Mouse (Mus musculus): ENCODE measurements at regions not wholly inside any gene's neighbourhood (a gene's known extent, or its start where the extent isn't known, plus 50 kb on each side); places are given as distances from the start of the nearest gene placed in this dataset.

- H3K9me3 ChIP-seq (ENCODE audit: control insufficient read depth, low read length) = no peaks in the 10 kb centered on the region
- no peak for ATAC-seq (ENCODE audit: low FRiP score)
- no peaks in the 10 kb centered on the region for H3K27me3 ChIP-seq (ENCODE audit: control insufficient read depth, insufficient read depth, low read length)
- H3K9ac ChIP-seq (ENCODE audit: low read depth, low read length) = no peak overlapping the region
- 74% methylated on average over 7 of the region's 7 CpGs for whole genome bisulfite sequencing
- no peak overlapping the region for H3K4me2 ChIP-seq (replicated peaks; ENCODE audit: low read depth, low read length)
- DNase-seq (ENCODE audit: low spot score) = no peak
- no peak overlapping the region for H3K27ac ChIP-seq (ENCODE audit: low read depth, low read length)
- no peaks in the 10 kb centered on the region for H3K4me1 ChIP-seq (replicated peaks; ENCODE audit: control insufficient read depth, insufficient read depth, low read length)
- no peaks in the 10 kb centered on the region for H3K36me3 ChIP-seq (ENCODE audit: control insufficient read depth, insufficient read depth, low read length)
- no peak overlapping the region for H3K4me3 ChIP-seq (ENCODE audit: low read depth, low read length)
Measured at GRCm38 (mm10) chr15:58718282-58718681, 170.8 kb upstream of the Gm49356 start.

DNA sequence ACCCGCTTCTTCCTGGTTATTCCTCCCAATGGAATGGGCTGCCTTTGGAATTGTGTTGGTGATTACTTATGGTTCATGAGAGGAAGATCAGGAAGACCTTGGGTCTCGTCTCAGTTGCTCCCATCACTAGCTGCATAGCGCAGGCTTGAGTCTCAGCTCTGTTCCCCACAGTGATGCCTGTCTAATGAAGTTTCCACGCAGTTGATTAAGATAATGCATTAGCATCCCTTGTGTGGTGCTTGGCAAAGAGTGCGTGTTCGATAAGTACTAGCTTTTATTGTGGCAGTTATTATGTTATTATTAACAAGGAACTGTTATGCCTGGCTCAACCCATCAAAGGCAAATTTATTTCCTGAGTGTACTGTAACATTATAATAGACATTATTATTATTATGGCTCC is 169.7 kb upstream of the Gm49356 start:
- no peak overlapping the region for H3K4me2 ChIP-seq (replicated peaks; ENCODE audit: low read depth, low read length)
- DNase-seq (ENCODE audit: low spot score) (no peak), ATAC-seq (ENCODE audit: low FRiP score) (no peak)
- H3K9me3 ChIP-seq (ENCODE audit: control insufficient read depth, low read length) = no peaks in the 10 kb centered on the region
- H3K9ac ChIP-seq (ENCODE audit: low read depth, low read length) = no peak overlapping the region
- H3K27ac ChIP-seq (ENCODE audit: low read depth, low read length) = no peak overlapping the region
- WGBS = 85% methylated on average over 6 of the region's 6 CpGs
- no peaks in the 10 kb centered on the region for H3K4me1 ChIP-seq (replicated peaks; ENCODE audit: control insufficient read depth, insufficient read depth, low read length)
- H3K36me3 ChIP-seq (ENCODE audit: control insufficient read depth, insufficient read depth, low read length) = no peaks in the 10 kb centered on the region
- H3K4me3 ChIP-seq (ENCODE audit: low read depth, low read length) = no peak overlapping the region
- no peaks in the 10 kb centered on the region for H3K27me3 ChIP-seq (ENCODE audit: control insufficient read depth, insufficient read depth, low read length)

GRCm38 (mm10) chr15:58727041-58727440 is 162.1 kb upstream of the Gm49356 start:
- 86% methylated on average over 4 of the region's 4 CpGs for WGBS
- H3K27ac ChIP-seq (ENCODE audit: low read depth, low read length) = no peak overlapping the region
- no peak overlapping the region for H3K9ac ChIP-seq (ENCODE audit: low read depth, low read length)
- H3K4me1 ChIP-seq (replicated peaks; ENCODE audit: control insufficient read depth, insufficient read depth, low read length) = no peaks in the 10 kb centered on the region
- H3K4me3 ChIP-seq (ENCODE audit: low read depth, low read length) = no peak overlapping the region
- no peak for DNase-seq (ENCODE audit: low spot score)
- no peak for ATAC-seq (ENCODE audit: low FRiP score)
- H3K9me3 ChIP-seq (ENCODE audit: control insufficient read depth, low read length) = no peaks in the 10 kb centered on the region
- H3K27me3 ChIP-seq (ENCODE audit: control insufficient read depth, insufficient read depth, low read length) = no peaks in the 10 kb centered on the region
- H3K4me2 ChIP-seq (replicated peaks; ENCODE audit: low read depth, low read length) = no peak overlapping the region
- H3K36me3 ChIP-seq (ENCODE audit: control insufficient read depth, insufficient read depth, low read length) = no peaks in the 10 kb centered on the region

GRCm38 (mm10) chr15:58728264-58728663 is 160.8 kb upstream of the Gm49356 start:
- Histone ChIP-seq H3K27me3 (ENCODE audit: control insufficient read depth, insufficient read depth, low read length) (no peaks in the 10 kb centered on the region), H3K4me3 (ENCODE audit: low read depth, low read length) (no peak overlapping the region), H3K4me2 (replicated peaks; ENCODE audit: low read depth, low read length) (no peak overlapping the region), H3K4me1 (replicated peaks; ENCODE audit: control insufficient read depth, insufficient read depth, low read length) (no peaks in the 10 kb centered on the region), H3K27ac (ENCODE audit: low read depth, low read length) (no peak overlapping the region), H3K36me3 (ENCODE audit: control insufficient read depth, insufficient read depth, low read length) (no peaks in the 10 kb centered on the region), H3K9me3 (ENCODE audit: control insufficient read depth, low read length) (no peaks in the 10 kb centered on the region), H3K9ac (ENCODE audit: low read depth, low read length) (no peak overlapping the region)
- no peak for DNase-seq (ENCODE audit: low spot score)
- 85% methylated on average over 2 of the region's 2 CpGs for WGBS
- ATAC-seq (ENCODE audit: low FRiP score) = no peak

DNA sequence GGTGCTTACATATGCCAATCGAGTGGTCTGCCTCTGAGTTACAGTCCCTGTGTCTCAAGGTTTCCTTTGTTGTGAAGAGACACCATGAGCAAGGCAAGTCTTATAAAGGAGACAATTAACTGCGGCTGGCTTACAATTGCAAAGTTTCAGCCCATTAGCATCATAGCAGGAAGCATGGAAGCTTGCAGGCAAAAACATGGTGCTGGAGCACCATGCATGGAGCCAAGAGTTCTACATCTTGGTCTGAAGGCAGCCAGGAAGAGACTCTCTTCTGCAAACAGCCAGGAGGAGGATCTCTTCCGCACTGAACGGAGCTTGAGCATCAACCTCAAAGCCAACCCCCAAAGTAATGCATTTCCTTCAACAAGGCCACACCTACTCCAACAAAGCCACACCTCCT is 158.2 kb upstream of the Gm49356 start:
- Histone ChIP-seq H3K27ac (ENCODE audit: low read depth, low read length) (no peak overlapping the region), H3K9me3 (ENCODE audit: control insufficient read depth, low read length) (no peaks in the 10 kb centered on the region), H3K4me1 (replicated peaks; ENCODE audit: control insufficient read depth, insufficient read depth, low read length) (no peaks in the 10 kb centered on the region), H3K36me3 (ENCODE audit: control insufficient read depth, insufficient read depth, low read length) (no peaks in the 10 kb centered on the region), H3K4me2 (replicated peaks; ENCODE audit: low read depth, low read length) (no peak overlapping the region), H3K9ac (ENCODE audit: low read depth, low read length) (no peak overlapping the region), H3K27me3 (ENCODE audit: control insufficient read depth, insufficient read depth, low read length) (no peaks in the 10 kb centered on the region), H3K4me3 (ENCODE audit: low read depth, low read length) (no peak overlapping the region)
- 82% methylated on average over 4 of the region's 4 CpGs for WGBS
- DNase-seq (ENCODE audit: low spot score) (no peak), ATAC-seq (ENCODE audit: low FRiP score) (no peak)

GRCm38 (mm10) chr15:58731346-58731745 is 157.8 kb upstream of the Gm49356 start:
- Histone ChIP-seq H3K9ac (ENCODE audit: low read depth, low read length) (no peak overlapping the region), H3K36me3 (ENCODE audit: control insufficient read depth, insufficient read depth, low read length) (no peaks in the 10 kb centered on the region), H3K27me3 (ENCODE audit: control insufficient read depth, insufficient read depth, low read length) (no peaks in the 10 kb centered on the region), H3K4me3 (ENCODE audit: low read depth, low read length) (no peak overlapping the region), H3K4me2 (replicated peaks; ENCODE audit: low read depth, low read length) (no peak overlapping the region), H3K9me3 (ENCODE audit: control insufficient read depth, low read length) (no peaks in the 10 kb centered on the region), H3K4me1 (replicated peaks; ENCODE audit: control insufficient read depth, insufficient read depth, low read length) (no peaks in the 10 kb centered on the region), H3K27ac (ENCODE audit: low read depth, low read length) (no peak overlapping the region)
- ATAC-seq (ENCODE audit: low FRiP score) (no peak), DNase-seq (ENCODE audit: low spot score) (no peak)
- 80% methylated on average over 7 of the region's 7 CpGs for WGBS

GRCm38 (mm10) chr15:58731952-58732642 is 157.0 kb upstream of the Gm49356 start:
- Histone ChIP-seq H3K27me3 (ENCODE audit: control insufficient read depth, insufficient read depth, low read length) (no peaks in the 10 kb centered on the region), H3K4me3 (ENCODE audit: low read depth, low read length) (no peak overlapping the region), H3K36me3 (ENCODE audit: control insufficient read depth, insufficient read depth, low read length) (no peaks in the 10 kb centered on the region), H3K27ac (ENCODE audit: low read depth, low read length) (no peak overlapping the region), H3K4me1 (replicated peaks; ENCODE audit: control insufficient read depth, insufficient read depth, low read length) (no peaks in the 10 kb centered on the region), H3K4me2 (replicated peaks; ENCODE audit: low read depth, low read length) (no peak overlapping the region), H3K9ac (ENCODE audit: low read depth, low read length) (no peak overlapping the region), H3K9me3 (ENCODE audit: control insufficient read depth, low read length) (no peaks in the 10 kb centered on the region)
- DNase-seq (ENCODE audit: low spot score) (peak; percentile 32), ATAC-seq (ENCODE audit: low FRiP score) (peak; percentile 66)
- 62% methylated on average over 13 of the region's 13 CpGs for WGBS
